ENCODE assay signal across 2 mouse cellular contexts in the genomic region with DNA sequence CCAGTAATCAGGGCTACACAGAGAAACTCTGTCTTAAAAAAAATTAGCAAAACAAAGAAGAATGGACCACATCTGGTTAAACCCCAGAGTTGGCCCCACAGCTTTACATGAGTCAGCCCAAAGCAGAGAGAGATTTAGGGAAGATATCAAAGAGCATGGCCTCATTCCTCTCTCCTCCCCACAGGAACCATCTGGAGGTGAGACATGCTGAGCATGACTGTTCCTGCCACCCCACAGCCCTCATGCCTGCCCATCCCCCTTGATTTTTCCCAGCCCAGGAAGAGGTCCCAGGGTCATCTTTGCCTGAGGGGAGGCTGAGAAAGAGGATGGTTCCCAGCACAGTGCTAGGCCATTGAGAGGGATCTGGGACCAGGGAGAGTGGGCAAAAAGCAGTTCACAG.
TF ChIP-seq lines count a peak whose summit lies in the region.

No protein-coding gene starts in this region.

TF ChIP-seq in CH12.LX, 34 proteins besides CTCF, POLR2A, EP300 and RAD21:
- TF ChIP-seq UBTF (IDR thresholded peaks at IDR 0.05; ENCODE audit: low read depth, low read length): no peak
- TF ChIP-seq NRF1 (IDR thresholded peaks at IDR 0.05; ENCODE audit: low read depth, low read length): no peak
- TF ChIP-seq MEF2A (IDR thresholded peaks at IDR 0.05; ENCODE audit: borderline replicate concordance, low read depth, low read length): no peak
- no peak for TF ChIP-seq TCF12 (IDR thresholded peaks at IDR 0.05; ENCODE audit: low read depth, low read length)
- TF ChIP-seq MYC (IDR thresholded peaks at IDR 0.05; ENCODE audit: low read depth, low read length): no peak
- TF ChIP-seq USF2 (conservative IDR thresholded peaks at IDR 0.05; ENCODE audit: low read depth, low read length): no peak
- TF ChIP-seq JUN (IDR thresholded peaks at IDR 0.05; ENCODE audit: insufficient read depth, low read depth, low read length): no peak
- TF ChIP-seq RCOR1 (conservative IDR thresholded peaks at IDR 0.05; ENCODE audit: low read depth, low read length): no peak
- TF ChIP-seq GABPA (IDR thresholded peaks at IDR 0.05; ENCODE audit: insufficient replicate concordance, low read depth, low read length): no peak
- TF ChIP-seq USF1 (IDR thresholded peaks at IDR 0.05; ENCODE audit: low read depth, low read length): no peak

TF ChIP-seq in MEL, 35 proteins besides CTCF, POLR2A, EP300 and RAD21:
- no peak for TF ChIP-seq MAX (IDR thresholded peaks at IDR 0.05; ENCODE audit: low read length)
- TF ChIP-seq MXI1 (IDR thresholded peaks at IDR 0.05; ENCODE audit: low read depth, low read length): no peak
- TF ChIP-seq NELFE (IDR thresholded peaks at IDR 0.05; ENCODE audit: low read depth, low read length): no peak
- TF ChIP-seq BHLHE40 (IDR thresholded peaks at IDR 0.05; ENCODE audit: borderline replicate concordance, low read depth, low read length): no peak
- no peak for TF ChIP-seq HCFC1 (IDR thresholded peaks at IDR 0.05; ENCODE audit: low read depth, low read length)
- no peak for TF ChIP-seq ETS1 (IDR thresholded peaks at IDR 0.05; ENCODE audit: low read depth, low read length)
- no peak for TF ChIP-seq TBP (IDR thresholded peaks at IDR 0.05; ENCODE audit: low read depth, low read length)
- no peak for TF ChIP-seq ZC3H11A (IDR thresholded peaks at IDR 0.05; ENCODE audit: low read depth, low read length)
- TF ChIP-seq MYB (IDR thresholded peaks at IDR 0.05; ENCODE audit: low read depth, low read length): no peak
- TF ChIP-seq GATA1 (IDR thresholded peaks at IDR 0.05; ENCODE audit: low read depth, low read length): no peak
- TF ChIP-seq POLR2AphosphoS5 (IDR thresholded peaks at IDR 0.05; ENCODE audit: borderline replicate concordance, low read depth, low read length): no peak
- TF ChIP-seq MEF2A (IDR thresholded peaks at IDR 0.05; ENCODE audit: extremely low read depth, insufficient replicate concordance, low read depth, low read length, poor library complexity, severe bottlenecking): no peak
- TF ChIP-seq CHD2 (IDR thresholded peaks at IDR 0.05; ENCODE audit: low read length): no peak
- TF ChIP-seq JUND (IDR thresholded peaks at IDR 0.05; ENCODE audit: low read depth, low read length): no peak
- TF ChIP-seq TAL1 (IDR thresholded peaks at IDR 0.05; ENCODE audit: low read length): no peak
- TF ChIP-seq MAZ (IDR thresholded peaks at IDR 0.05; ENCODE audit: low read depth, low read length): no peak
